Mouse (Mus musculus) CH12.LX (cell line): Measurements from ENCODE around the gene Mink1. TPM values are rescaled to one million over a fixed set of nuclear protein-coding genes. Genes with fewer than 3 reads are reported as not detected.

Source experiments
- DNase-seq: peaks from one replicate; pipeline ENCODE4 v3.0.0-alpha.2; 2013; ENCODE audit errors: extremely low read depth
- H3K27ac ChIP-seq: 2 replicates; pipeline ENCODE4 v1.5.1; 2012; ENCODE audit warnings: low read depth, mild to moderate bottlenecking, control low read depth, moderate library complexity; ENCODE audit not compliant: insufficient read depth
- H3K27me3 ChIP-seq: replicated peaks from 2 replicates; pipeline ENCODE3; 2012; ENCODE audit warnings: inconsistent platforms
- H3K36me3 ChIP-seq, 2 experiments: replicated peaks in 1 of 2; 2 replicates each; pipeline versions ENCODE3 to v1.6.1; 2012; ENCODE audit warnings: inconsistent platforms in 1 of 2, low read length in 1 of 2, mild to moderate bottlenecking in 1 of 2, mixed read lengths in 1 of 2, moderate library complexity in 1 of 2; ENCODE audit not compliant: control insufficient read depth in 1 of 2, insufficient read depth in 1 of 2
- H3K4me1 ChIP-seq, 2 experiments: 2 replicates each; pipeline ENCODE4 v1.6.1; 2012; ENCODE audit warnings: inconsistent platforms in 1 of 2, moderate library complexity in 1 of 2; ENCODE audit not compliant: insufficient read depth in 2 of 2, control insufficient read depth in 1 of 2
- H3K4me2 ChIP-seq: 2 replicates; pipeline ENCODE4 v1.6.1; 2012; ENCODE audit warnings: low read depth, mild to moderate bottlenecking, control low read depth; ENCODE audit not compliant: poor library complexity, insufficient read depth, severe bottlenecking
- H3K4me3 ChIP-seq, 3 experiments: fragments of 150-350 bp in 1 of 3; sonication (generic) in 1 of 3; replicated peaks in 1 of 3; 2 replicates each; pipeline versions ENCODE3 to v1.5.1; 2011 to 2012; ENCODE audit warnings: low read depth in 2 of 3, low read length in 2 of 3, mild to moderate bottlenecking in 2 of 3, moderate library complexity in 2 of 3, control low read depth in 1 of 3, improper control_type of control experiment in 1 of 3, inconsistent platforms in 1 of 3, mixed read lengths in 1 of 3; ENCODE audit not compliant: poor library complexity in 1 of 3
- H3K79me2 ChIP-seq: replicated peaks from 2 replicates; pipeline ENCODE4 v1.6.1; 2012; ENCODE audit warnings: mild to moderate bottlenecking, moderate library complexity; ENCODE audit not compliant: control insufficient read depth, poor library complexity, insufficient read depth, severe bottlenecking; ENCODE audit errors: extremely low read depth
- H3K9ac ChIP-seq: 2 replicates; pipeline ENCODE4 v1.6.1; 2012; ENCODE audit warnings: low read depth, mild to moderate bottlenecking, control low read depth, moderate library complexity; ENCODE audit not compliant: insufficient read depth
- H3K9me3 ChIP-seq: replicated peaks from 2 replicates; pipeline ENCODE3; 2012; ENCODE audit warnings: low read length, inconsistent platforms, mixed read lengths
- BHLHE40 ChIP-seq: IDR thresholded peaks from 2 replicates; pipeline ENCODE4 v1.6.1; 2011; ENCODE audit warnings: mild to moderate bottlenecking, low read depth, low read length, improper control_type of control experiment
- CHD2 ChIP-seq: IDR thresholded peaks from 2 replicates; pipeline ENCODE4 v1.6.1; 2011; ENCODE audit warnings: low read length, improper control_type of control experiment
- CTCF ChIP-seq, 2 experiments: IDR thresholded peaks in 1 of 2; conservative IDR thresholded peaks in 1 of 2; 2 replicates each; pipeline ENCODE4 v1.5.1; 2011 to 2012; ENCODE audit warnings: low read depth in 2 of 2, low read length in 2 of 2, improper control_type of control experiment in 1 of 2, inconsistent platforms in 1 of 2, mild to moderate bottlenecking in 1 of 2, moderate library complexity in 1 of 2
- ELF1 ChIP-seq: IDR thresholded peaks from 2 replicates; pipeline ENCODE4 v1.6.1; 2014; ENCODE audit warnings: low read depth, mild to moderate bottlenecking, inconsistent platforms, low read length, improper control_type of control experiment
- EP300 ChIP-seq: IDR thresholded peaks from 2 replicates; pipeline ENCODE4 v1.6.1; 2011; ENCODE audit warnings: low read length, improper control_type of control experiment
- ETS1 ChIP-seq: conservative IDR thresholded peaks from 2 replicates; pipeline ENCODE4 v1.6.1; 2012; ENCODE audit warnings: low read depth, mild to moderate bottlenecking, inconsistent platforms, low read length, improper control_type of control experiment, moderate library complexity
- HCFC1 ChIP-seq: IDR thresholded peaks from 2 replicates; pipeline ENCODE4 v1.6.1; 2012; ENCODE audit warnings: low read depth, mild to moderate bottlenecking, inconsistent platforms, low read length, improper control_type of control experiment
- IRF4 ChIP-seq: IDR thresholded peaks from 2 replicates; pipeline ENCODE4 v1.6.1; 2014; ENCODE audit warnings: low read depth, mild to moderate bottlenecking, inconsistent platforms, low read length, improper control_type of control experiment
- JUN ChIP-seq: IDR thresholded peaks from 2 replicates; pipeline ENCODE4 v1.6.1; 2011; ENCODE audit warnings: low read depth, mild to moderate bottlenecking, low read length, improper control_type of control experiment, moderate library complexity; ENCODE audit not compliant: insufficient read depth
- JUND ChIP-seq: conservative IDR thresholded peaks from 2 replicates; pipeline ENCODE4 v1.6.1; 2011; ENCODE audit warnings: low read depth, low read length, improper control_type of control experiment
- MAFK ChIP-seq: IDR thresholded peaks from 2 replicates; pipeline ENCODE4 v1.6.1; 2011; ENCODE audit warnings: low read length, improper control_type of control experiment; ENCODE audit not compliant: insufficient replicate concordance
- MAX ChIP-seq: IDR thresholded peaks from 2 replicates; pipeline ENCODE4 v1.6.1; 2011; ENCODE audit warnings: low read length, improper control_type of control experiment
- MAZ ChIP-seq: IDR thresholded peaks from 2 replicates; pipeline ENCODE4 v1.6.1; 2012; ENCODE audit warnings: low read depth, mild to moderate bottlenecking, inconsistent platforms, low read length, improper control_type of control experiment, moderate library complexity
- MYC ChIP-seq: IDR thresholded peaks from 2 replicates; pipeline ENCODE4 v1.6.1; 2011; ENCODE audit warnings: low read depth, mild to moderate bottlenecking, improper control_type of control experiment, low read length
- NELFE ChIP-seq: IDR thresholded peaks from 2 replicates; pipeline ENCODE4 v1.6.1; 2011; ENCODE audit warnings: low read depth, low read length, improper control_type of control experiment
- NRF1 ChIP-seq: IDR thresholded peaks from 2 replicates; pipeline ENCODE4 v1.6.1; 2014; ENCODE audit warnings: low read depth, mild to moderate bottlenecking, inconsistent platforms, low read length, improper control_type of control experiment, moderate library complexity
- PAX5 ChIP-seq: IDR thresholded peaks from 2 replicates; pipeline ENCODE4 v1.6.1; 2012; ENCODE audit warnings: low read length, inconsistent platforms, mixed read lengths
- POLR2AphosphoS2 ChIP-seq: IDR thresholded peaks from 2 replicates; pipeline ENCODE4 v1.6.1; 2011; ENCODE audit warnings: low read depth, low read length, improper control_type of control experiment
- RAD21 ChIP-seq: IDR thresholded peaks from 2 replicates; pipeline ENCODE4 v1.6.1; 2011; ENCODE audit warnings: low read depth, mild to moderate bottlenecking, low read length, improper control_type of control experiment, moderate library complexity
- RCOR1 ChIP-seq: conservative IDR thresholded peaks from 2 replicates; pipeline ENCODE4 v1.6.1; 2012; ENCODE audit warnings: low read depth, mild to moderate bottlenecking, inconsistent platforms, low read length, improper control_type of control experiment
- SIN3A ChIP-seq: IDR thresholded peaks from 2 replicates; pipeline ENCODE4 v1.6.1; 2012; ENCODE audit warnings: low read length, improper control_type of control experiment, inconsistent platforms
- UBTF ChIP-seq: IDR thresholded peaks from 2 replicates; pipeline ENCODE4 v1.6.1; 2012; ENCODE audit warnings: low read depth, mild to moderate bottlenecking, inconsistent platforms, low read length, improper control_type of control experiment, moderate library complexity
- USF1 ChIP-seq: IDR thresholded peaks from 2 replicates; pipeline ENCODE4 v1.6.1; 2014; ENCODE audit warnings: low read depth, mild to moderate bottlenecking, inconsistent platforms, low read length, improper control_type of control experiment
- USF2 ChIP-seq: conservative IDR thresholded peaks from 2 replicates; pipeline ENCODE4 v1.6.1; 2011; ENCODE audit warnings: low read depth, low read length, improper control_type of control experiment
- ZC3H11A ChIP-seq: IDR thresholded peaks from 2 replicates; pipeline ENCODE4 v1.6.1; 2012; ENCODE audit warnings: low read depth, mild to moderate bottlenecking, inconsistent platforms, low read length, improper control_type of control experiment
- ZKSCAN1 ChIP-seq: IDR thresholded peaks from 2 replicates; pipeline ENCODE4 v1.6.1; 2012; ENCODE audit warnings: low read depth, inconsistent platforms, low read length, improper control_type of control experiment, borderline replicate concordance
- ZNF384 ChIP-seq: IDR thresholded peaks from 2 replicates; pipeline ENCODE4 v1.6.1; 2012; ENCODE audit warnings: low read depth, low read length, improper control_type of control experiment, inconsistent platforms
- dilution Hi-C: fragments of 300-500 bp; cut with MboI; formaldehyde crosslinking; loops from 2 replicates; pipeline ENCODE4 v1.14.3; 2020; ENCODE audit warnings: low sequenced_read_pairs; ENCODE audit not compliant: extremely low pct_unique_long_range_greater_than_20kb, extremely low pct_ligation_motif_present
- in situ Hi-C: fragments of 300-500 bp; cut with MboI; formaldehyde crosslinking; loops from 3 replicates; pipeline ENCODE4 v1.14.3; 2019; ENCODE audit warnings: low sequenced_read_pairs, low pct_ligation_motif_present, low pct_unique_long_range_greater_than_20kb, mixed read lengths
- polyA plus RNA-seq: library from polyadenylated mRNA; unstranded; fragments of >175 nt; gene quantifications from 2 replicates; pipeline ENCODE4 v1.2.1, GENCODE M21; 2012; ENCODE audit warnings: low read depth; ENCODE audit not compliant: insufficient read length
- total RNA-seq, 2 experiments: library from RNA; depleted of rRNA; stranded (reverse); fragments of 300-350 nt in 1 of 2; fragments of >200 nt in 1 of 2; gene quantifications; 2 replicates each; pipeline ENCODE4 v1.2.3; 2012 to 2014

Gene Mink1
- total and polyA plus RNA-seq, 3 experiments: 15.0 to 79.8 (median 31.2) TPM

- Histone ChIP-seq H3K79me2 (no peaks in the 10 kb centered on the region), H3K4me2 (0 out of 2 replicates have a peak within 1 kb of the TSS, but pooled peaks have one; percentile 23), H3K4me1 (peaks cover 0 to 20% of the 10 kb centered on the region in 2 experiments; a peak in 2 of 4 replicates), H3K4me3 (peak within 1 kb of the TSS in 2 of 3 experiments; percentile 26 to 36), H3K27me3 (no peaks in the 10 kb centered on the region), H3K9me3 (no peaks in the 10 kb centered on the region), H3K27ac (no peak within 1 kb of the TSS), H3K36me3 (peaks cover 21 to 56% of the 10 kb centered on the region in 2 experiments), H3K9ac (no peak within 1 kb of the TSS)
- in situ Hi-C loops: loop anchor here (5.0 to 25.0 kb wide), 2 partner anchors 203 to 378 kb away; partner anchors contain the start of genes 0610010K14Rik, Bcl6b, Gm21988 and Pelp1
- no peak for DNase-seq
- TF ChIP-seq IRF4: no peak
- no peak for TF ChIP-seq SIN3A
- no peak for TF ChIP-seq MAZ
- TF ChIP-seq ZKSCAN1: no peak
- no peak for TF ChIP-seq USF1
- no peak for TF ChIP-seq BHLHE40
- TF ChIP-seq CHD2: no peak
- no peak for TF ChIP-seq ZNF384
- no peak for TF ChIP-seq MAFK
- TF ChIP-seq JUND: no peak
- dilution Hi-C loops: no loop called here
Measured at GRCm38 (mm10) chr11:70615516-70616093, 52.9 kb downstream of the Mink1 start, which contains the start of gene 4930544D05Rik. 4930544D05Rik (plus strand) TSS chr11:70615848.

DNA sequence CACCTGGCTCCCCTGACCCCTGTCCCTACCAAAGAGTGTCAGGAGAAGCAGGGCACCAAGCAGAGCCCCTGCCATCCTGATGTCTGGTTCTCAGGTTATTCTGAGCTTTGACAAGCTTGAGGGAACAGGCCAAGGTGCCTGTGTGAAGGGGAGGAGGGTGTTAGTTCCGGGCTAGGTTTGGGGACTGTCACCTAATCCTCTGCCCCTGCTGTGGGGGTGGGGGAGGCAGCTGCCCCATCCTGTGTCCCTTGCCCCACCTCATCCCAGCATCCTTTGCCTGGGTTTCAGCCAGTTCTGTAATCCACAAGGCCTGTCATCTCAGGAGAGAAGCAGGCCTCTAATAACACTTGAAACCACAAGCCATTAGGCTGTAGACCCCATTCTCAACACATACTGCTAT lies 56.4 kb downstream of the Mink1 start, which contains the start of gene Chrne:
Gene Chrne, minus strand, starts transcription at position 116 of the 400 bp plus-strand sequence.
- Histone ChIP-seq H3K27me3 (no peaks in the 10 kb centered on the region), H3K4me3 (no peak within 1 kb of the TSS), H3K79me2 (no peaks in the 10 kb centered on the region), H3K36me3 (peaks cover 0 to 27% of the 10 kb centered on the region in 2 experiments), H3K27ac (no peak within 1 kb of the TSS), H3K9me3 (no peaks in the 10 kb centered on the region)
- in situ Hi-C loops: loop anchor here (5.0 to 25.0 kb wide), 2 partner anchors 207 to 382 kb away; partner anchors contain the start of genes 0610010K14Rik, Bcl6b, Gm21988 and Pelp1
- DNase-seq: no peak
- no peak for TF ChIP-seq ELF1
- no peak for TF ChIP-seq HCFC1
- no peak for TF ChIP-seq NRF1
- no peak for TF ChIP-seq CTCF (conservative IDR thresholded peaks at IDR 0.05 in 1 of 2, IDR thresholded peaks at IDR 0.05 in 1 of 2; ENCODE audit: low read depth in 2 of 2, low read length in 2 of 2)
- no peak for TF ChIP-seq ETS1
- TF ChIP-seq IRF4: no peak
- TF ChIP-seq MAX: no peak
- TF ChIP-seq RAD21: no peak
- no peak for TF ChIP-seq POLR2AphosphoS2
- no peak for TF ChIP-seq PAX5
- TF ChIP-seq MYC: no peak
- TF ChIP-seq RCOR1: no peak
- no peak for TF ChIP-seq JUN
- TF ChIP-seq NELFE: no peak
- no peak for TF ChIP-seq ZNF384
- no peak for TF ChIP-seq UBTF
- TF ChIP-seq EP300: no peak
- TF ChIP-seq ZC3H11A: no peak
- no peak for TF ChIP-seq JUND
- TF ChIP-seq USF2: no peak
- TF ChIP-seq, all 38 proteins: peak for 0
- Histone ChIP-seq H3K4me2 (no peak within 1 kb of the TSS), H3K9ac (no peak within 1 kb of the TSS), H3K4me1 (peaks cover 0 to 24% of the 10 kb centered on the region in 2 experiments; a peak in 2 of 4 replicates)
- dilution Hi-C loops: no loop called here
